Mouse (Mus musculus) retina, adult 2 months (tissue): ENCODE data around the gene Kpna3.
A peak's percentile ranks its signal among the peaks of the same experiment; 100 is the strongest.
"Not testable (repeated sequence)": the region's sequence is repeated elsewhere in the genome, so short reads cannot be mapped to it uniquely, and the experiment has no call there.

Experiments
- DNase-seq: peaks from one replicate; pipeline ENCODE4 v3.0.0-alpha.2; 2012; ENCODE audit warnings: low read depth, low spot score

Gene Kpna3

DNA sequence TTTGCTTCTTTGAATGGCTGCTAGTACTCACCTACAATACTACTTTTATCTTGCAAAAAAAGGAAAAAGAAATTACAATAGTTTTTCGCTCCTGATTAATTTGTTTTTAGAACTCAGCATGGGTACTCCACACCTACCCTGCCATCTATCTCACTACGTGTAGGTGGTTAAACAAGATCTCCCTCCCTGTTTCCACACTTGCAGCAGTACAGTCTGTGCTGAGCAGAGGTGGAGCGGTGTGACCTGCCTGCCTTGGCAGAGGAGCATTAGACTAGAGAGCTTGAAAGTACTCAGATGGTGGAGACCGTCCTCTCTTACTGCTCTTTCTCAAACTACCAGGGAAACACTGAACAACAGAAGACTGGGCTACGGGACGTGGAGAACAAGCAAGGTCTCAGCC, 44.9 kb downstream of the Kpna3 start:
- no peak for DNase-seq

DNA sequence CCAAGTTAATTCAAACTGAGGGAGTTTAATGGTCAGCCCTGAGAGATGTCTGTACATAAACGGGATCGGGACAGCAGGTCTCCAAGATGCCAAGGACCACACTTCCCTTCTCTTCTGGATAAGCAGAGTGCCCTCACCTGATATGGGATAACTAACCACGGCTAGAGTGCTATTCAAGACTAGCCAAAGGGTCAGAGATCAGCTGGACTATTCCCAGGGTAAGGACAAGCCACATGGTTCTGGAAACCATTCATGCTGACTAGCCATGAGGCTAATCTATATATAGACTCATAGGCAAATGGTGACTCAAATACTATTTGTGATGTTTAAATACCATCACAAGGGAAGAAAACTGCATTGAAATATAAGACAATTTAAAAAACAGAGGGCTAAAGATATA, 49.1 kb downstream of the Kpna3 start:
- no peak for DNase-seq

DNA sequence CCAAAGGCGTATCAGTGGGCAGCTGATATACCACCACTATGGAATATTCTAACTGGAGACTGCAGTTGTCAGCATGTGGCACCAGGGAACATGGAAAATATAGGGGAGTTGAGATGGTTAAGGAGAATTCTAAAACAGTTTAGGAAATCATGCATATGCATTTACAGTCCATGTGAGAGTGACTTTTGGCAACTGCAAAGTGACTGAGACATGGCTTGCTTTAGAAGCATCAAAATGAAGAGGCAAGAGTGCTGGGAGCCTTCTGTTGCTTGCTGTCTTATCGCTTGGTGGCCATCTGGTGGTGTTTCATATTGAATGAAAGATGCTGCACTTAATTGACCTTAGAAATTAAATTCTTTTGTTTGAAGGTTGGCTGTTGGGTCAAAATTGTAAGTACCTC, 72.4 kb downstream of the Kpna3 start:
- DNase-seq = no peak

DNA sequence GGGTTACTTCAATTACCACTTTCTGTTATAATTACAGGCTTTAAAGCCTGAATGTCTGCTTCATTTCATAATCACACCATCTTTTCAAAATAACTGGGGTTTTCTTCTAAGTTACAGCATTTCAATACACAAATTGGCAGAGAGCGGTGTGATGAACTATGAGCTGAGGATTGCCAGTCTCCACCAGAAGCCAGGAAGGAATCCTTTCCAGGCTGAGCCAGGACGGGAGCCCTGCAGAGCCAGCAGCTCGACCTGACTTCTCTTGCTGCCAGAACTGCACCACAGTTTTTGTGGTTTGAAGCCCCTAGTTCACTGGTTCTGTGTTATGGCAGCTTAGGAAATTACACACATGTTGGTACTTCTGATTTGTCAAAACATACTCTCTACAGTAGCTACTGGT, 75.0 kb downstream of the Kpna3 start:
- no peak for DNase-seq

DNA sequence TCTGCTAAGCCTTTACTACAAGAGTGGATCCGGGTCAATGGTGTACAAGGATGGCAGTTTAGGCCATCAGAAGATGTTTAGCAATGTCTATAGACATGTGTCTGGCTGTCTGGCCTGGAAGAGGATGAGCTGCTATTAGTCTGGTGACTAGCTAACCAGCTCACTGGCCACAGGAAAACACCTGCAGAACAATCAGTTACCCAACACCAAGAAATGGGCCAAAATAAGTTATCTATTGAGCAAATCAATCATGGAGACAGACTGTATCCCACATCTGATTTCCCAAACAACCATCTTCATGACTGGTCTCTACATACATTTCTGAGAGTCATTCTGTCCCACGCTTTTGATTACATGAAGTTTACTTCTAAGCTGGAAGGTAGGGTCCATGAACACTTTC, 75.9 kb downstream of the Kpna3 start:
- no peak for DNase-seq

DNA sequence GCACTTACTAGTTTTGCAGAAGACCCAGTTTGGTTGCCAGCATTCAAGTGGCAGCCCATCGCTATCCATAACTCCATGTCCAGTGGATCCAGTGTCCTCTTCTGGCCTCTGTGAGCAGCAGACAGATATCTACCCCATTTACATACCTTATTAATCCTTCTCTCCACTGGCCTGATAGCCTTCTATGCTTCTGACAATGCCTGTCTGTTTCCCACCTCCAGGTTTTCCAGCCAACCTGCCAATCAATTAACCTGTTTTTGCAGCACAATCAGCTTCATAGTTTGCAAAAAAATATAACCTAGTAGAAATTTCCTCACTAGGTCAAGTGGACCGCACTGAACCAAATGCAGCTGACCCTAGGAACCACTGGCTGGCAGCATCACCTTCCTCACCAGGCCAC, 77.4 kb downstream of the Kpna3 start:
- no peak for DNase-seq

DNA sequence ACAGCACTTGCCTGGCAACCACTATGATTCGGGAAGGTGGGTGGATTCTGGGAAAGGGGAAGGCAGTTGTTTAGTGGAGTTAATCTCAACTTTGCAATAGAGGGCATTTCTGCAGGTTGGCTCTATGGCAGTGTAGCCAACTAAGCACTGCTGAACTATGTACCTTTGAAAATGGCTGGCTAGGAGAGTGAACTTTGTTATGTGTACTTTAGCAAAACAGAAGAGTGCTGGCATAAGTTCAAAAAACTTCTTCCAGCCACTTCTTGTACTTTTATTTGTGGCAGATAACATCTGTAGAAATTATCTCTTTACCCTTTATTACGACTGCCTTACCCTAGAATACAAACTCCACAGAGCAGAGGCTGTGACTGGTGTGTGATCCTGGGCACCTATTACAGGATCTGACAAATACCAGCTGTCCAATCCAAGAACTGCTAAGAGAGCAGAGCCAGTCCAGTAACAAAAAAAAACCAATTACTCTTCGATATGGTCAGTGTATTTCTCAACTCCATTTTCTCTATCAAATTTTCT, 78.6 kb downstream of the Kpna3 start:
- no peak for DNase-seq

DNA sequence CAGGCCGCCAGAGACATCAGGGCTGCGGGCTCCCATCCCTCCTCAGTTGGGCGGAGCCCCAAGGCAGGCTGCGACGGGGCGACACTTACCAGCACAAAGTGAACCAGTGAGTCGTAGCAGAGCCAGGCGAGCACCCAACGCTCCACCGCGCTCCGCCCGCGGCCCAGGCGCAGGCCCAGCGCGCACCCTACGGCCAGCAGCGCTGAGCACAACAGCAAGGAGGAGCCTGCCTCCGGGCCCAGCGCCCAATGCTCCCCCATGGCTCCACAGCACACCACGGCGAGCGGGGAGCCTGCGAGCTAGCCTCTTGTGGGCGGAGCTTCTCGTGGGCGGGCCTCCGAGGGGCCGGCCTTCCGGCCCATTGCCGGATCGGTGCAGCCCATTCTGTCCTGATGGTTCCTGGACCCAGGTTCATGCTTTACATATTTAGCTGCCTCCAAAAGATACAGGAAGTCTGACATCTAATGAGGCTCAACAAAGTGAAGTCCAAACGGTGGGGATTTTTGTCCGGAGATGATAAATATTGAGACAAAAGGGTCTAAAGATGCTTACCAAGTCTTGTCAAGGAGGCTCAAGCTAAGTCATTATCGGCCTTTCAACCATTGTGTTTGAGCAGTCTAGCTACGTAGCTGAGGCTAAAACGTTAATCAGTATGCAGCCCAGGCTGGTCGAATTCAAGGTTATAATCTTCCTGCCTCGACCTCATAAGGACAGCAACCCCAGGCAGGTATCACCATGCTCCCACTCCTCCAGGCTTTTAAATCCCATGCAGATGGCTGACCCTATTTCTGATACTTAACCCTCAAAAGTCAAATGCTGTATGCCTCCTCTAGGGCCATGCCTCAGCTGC, 79.3 kb downstream of the Kpna3 start, which contains the start of gene Ebpl:
Gene Ebpl (minus strand): TSS at position 309 of the 850 bp plus-strand sequence.
- DNase-seq = peak; percentile 69

DNA sequence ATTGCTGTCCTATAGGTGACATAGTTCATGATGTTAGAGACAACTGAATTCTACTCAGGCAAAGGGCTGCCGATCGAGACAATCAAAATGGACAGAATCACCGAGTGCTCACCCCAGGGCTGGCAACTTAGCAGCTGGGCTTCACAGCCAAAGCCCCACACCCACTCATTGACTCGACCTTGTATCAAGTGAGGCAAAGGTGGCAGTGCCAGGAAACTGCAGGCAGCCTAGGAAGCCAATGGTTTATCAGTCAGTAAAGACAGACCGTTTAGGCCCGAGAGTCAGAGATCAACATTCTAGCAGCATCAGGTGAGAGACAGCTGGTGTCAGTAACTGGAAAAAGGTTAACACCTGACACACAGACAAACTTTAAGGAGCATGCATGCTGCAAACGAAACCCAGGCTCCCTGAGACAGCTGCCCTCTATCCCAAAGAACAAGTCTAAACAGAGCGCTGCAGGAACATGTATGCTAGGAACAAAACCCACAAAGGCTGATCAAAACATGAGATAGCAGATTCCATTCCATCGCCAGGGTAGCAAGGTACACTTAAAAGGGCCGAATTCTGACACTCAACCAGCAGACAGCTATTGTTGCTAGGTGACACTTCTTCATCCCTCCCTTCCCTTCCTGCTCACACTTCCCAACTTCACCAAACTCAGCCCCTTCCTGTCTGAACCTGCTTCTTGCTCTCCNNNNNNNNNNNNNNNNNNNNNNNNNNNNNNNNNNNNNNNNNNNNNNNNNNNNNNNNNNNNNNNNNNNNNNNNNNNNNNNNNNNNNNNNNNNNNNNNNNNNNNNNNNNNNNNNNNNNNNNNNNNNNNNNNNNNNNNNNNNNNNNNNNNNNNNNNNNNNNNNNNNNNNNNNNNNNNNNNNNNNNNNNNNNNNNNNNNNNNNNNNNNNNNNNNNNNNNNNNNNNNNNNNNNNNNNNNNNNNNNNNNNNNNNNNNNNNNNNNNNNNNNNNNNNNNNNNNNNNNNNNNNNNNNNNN, 85.1 kb downstream of the Kpna3 start:
- no peak for DNase-seq

DNA sequence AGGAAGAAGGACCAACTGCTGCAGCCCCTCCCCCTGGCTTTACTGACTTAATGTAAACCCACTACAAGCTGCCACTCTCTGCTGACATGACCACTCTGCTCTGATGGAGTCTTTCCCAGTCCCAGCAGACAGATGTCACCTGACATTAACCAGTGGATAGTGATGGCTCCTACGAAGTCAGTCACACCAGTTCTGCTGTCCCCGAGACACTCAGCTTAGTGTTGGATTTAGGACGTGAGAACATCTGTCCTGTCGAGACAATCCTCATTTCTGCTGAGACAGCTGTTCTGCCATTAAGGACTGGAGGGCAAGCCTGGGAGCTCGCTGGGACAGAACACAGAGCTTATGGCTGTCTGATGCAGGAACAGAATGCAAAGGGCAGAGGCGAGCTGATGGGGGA, 88.9 kb downstream of the Kpna3 start:
- DNase-seq = peak; percentile 87

DNA sequence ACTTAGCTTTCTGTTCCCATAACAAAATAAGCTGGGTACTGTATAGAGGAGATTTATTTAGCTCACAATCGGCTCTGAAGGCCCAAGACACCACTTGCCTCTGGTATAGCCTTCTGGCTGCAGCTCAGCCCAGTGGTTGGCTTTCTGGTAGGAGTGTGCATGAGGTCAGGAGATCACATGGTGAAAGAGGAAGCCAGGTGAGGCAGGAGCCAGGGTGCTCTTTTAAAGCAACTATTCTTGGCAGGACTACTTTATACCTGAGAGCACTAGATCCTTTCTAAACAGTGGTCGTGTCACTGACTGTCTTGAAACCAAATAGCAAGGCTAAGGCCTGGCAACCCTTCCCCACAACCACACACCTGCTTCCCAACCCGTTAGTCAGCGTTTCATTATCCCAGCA, 89.8 kb downstream of the Kpna3 start:
- DNase-seq = no peak

DNA sequence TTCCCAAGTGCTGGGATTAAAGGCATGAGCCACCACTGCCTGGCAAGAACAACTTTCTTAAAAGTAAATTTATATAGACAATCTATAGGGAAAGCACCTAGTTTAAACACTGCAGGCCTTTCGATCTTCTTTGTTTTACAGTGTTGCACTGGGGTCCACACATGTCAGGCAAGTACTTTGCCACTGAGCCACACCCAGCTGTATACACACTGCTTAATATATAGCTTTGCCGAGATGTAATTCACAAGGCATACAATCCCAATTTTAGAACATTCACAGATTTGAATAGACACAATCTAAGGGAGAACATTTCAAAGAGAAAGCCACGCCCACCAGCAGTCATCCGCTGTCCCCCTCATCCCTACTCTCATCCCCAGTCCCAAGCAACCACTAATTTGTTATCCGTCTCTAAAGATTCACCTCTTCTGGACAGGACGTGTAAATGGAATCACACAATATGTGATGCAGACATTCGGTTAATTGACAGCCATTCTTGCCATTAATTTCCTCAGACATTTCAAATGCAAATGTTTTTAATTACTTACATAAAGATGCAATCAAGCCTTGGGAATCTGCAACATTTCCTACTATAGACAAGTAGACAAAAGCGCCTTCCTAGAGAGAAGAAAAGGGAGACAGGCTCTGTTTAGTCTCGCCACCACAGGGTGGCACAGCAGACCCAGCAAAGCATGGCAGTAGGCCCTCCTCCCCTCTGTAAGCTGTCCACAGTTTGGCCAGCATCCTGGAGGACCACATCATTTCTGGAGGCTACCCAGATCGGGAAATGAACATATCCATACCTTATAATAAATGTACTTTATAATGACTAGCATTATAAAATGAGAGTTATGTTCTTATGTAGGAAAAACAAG, 92.6 kb downstream of the Kpna3 start:
- no peak for DNase-seq

DNA sequence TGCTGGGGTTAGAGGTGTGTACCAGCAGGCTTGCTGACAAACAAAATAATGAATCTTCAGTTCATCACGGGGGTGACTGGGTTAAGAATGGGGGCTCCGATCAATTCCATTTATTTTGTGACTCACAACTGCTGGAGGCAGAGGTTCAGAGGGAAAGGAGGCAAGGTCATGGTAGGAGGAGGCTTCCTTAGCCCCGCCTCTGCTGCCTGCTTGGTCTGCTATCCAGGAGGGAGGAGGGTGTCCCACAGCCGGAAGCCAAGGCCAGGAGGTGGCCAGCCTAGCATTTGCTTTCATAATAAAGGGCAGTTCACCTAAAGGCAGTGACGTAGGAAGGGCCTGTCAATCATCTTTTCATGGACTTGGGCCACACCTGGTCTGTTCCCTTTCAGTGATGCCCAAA, 95.1 kb downstream of the Kpna3 start:
- no peak for DNase-seq

DNA sequence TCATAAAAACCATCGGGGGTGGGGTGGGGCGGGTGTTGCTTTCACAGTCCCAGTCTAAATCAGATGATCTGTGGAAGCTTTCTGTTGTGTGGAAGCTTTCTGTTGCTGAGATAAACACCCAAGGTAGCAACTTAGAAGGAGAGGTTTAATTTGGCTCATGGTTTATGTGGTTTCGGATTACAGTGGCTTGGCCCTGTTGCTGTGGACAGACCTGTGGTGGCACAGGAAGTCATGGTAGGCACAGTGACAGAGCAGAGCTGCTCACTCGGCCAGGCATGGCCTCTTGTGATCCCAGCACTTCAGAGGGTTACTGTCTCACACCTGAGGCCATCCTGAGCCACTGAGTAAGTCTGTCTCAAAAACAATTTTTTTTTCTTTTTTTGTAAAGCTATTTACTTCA, 100.3 kb downstream of the Kpna3 start:
- DNase-seq = no peak

DNA sequence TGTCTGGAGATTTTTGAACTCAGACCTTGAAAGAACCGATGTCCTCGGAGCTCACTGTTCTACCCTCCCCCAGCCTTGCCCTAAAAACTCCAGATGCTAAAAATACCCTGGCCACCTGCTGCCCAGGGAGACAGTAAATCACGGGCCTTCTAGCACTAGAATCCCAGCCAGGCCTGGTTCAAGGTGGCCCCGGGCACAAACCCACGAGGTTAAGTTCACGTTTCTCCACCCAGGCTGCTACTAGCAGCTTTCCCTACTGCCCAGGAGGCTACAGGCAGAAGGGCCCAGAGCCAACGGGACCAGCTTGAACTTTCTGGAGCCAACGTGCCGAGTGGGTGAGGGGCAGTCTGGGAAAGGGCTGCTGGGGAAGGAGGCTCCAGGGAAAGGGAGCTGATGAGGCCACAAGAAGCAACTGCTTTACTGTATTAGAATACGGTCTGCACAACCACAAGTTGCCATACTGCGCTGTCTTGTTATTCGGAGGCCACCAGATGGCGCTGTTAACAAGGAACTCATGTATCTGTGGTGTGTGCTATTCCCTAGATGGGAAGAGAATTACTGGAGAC, 108.6 kb downstream of the Kpna3 start:
- peak; percentile 79 for DNase-seq

DNA sequence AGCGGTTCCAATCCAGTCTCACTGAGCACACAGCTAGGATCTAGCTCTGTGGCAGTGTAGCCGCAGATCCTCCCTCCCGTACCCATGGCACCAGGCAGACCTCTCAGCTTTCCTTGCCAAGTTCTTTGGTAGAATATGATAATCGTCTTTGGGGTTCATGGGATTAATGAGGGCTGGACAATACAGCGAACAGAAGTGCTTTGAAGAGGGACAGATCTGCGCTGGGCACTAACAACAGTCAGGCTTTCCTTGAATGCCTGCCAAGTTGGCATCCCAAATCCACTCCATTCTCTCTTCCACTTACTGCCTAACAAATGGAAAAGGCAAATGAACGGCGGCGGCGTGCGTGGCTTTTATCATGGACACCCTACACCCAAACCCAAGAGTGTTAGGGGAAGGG, 109.1 kb downstream of the Kpna3 start:
- DNase-seq = peak; percentile 44

DNA sequence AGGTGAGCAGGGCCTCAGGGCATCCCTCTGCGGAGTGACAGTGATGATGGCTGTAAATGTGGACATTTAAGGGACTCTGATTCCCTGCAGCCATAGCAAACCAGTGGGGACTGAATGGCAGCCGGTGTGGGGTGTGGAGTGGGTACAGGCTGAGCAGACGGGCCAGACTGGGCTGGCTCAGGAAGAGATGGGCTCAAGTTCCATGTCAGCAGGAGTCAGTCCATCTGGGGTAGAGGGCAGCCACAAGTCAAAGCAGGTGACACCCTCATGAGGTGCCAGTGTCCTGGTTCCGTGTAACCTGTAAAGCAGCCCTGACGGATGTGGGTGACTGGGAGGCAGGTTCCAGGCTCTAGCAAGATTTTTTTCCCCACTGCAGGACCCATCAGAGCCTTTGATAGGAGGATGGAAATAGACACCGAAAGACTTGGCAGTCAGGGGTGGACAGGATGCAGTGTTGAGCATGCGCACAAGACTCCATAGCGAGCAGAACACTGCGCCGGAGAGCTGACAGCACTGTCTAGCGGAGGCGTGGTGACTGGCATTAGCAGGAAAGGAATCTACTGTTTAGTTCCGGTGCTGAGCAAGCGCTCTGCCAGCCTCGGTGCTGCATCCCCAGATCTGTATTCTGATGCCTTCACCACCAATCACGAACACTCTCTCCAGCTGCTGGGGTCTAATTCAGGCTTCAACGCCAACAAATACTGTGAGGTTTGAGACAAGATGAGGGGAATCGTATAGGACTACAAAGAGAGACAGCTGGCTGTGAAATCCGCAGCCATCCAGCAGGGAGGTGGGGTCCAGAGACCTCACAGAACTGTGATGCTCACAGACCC, 111.8 kb downstream of the Kpna3 start:
- DNase-seq = peak; percentile 37

DNA sequence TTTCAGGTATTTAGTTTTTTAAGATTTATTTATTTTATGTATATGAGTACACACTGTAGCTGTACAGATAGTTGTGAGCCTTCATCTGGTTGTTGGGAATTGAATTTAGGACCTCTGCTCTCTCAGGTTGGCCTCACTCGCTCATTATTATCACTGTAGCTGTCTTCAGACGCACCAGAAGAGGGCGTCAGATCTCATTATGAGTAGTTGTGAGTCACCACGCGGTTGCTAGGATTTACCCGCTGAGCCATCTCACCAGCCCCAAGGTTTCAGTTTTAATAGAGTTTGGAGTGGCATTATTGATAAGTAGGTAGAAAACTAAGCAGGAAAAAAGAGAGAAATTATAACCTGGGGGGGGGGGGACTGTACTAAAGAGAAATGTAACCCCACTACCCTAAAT, 112.7 kb downstream of the Kpna3 start:
- DNase-seq = not testable (repeated sequence)

DNA sequence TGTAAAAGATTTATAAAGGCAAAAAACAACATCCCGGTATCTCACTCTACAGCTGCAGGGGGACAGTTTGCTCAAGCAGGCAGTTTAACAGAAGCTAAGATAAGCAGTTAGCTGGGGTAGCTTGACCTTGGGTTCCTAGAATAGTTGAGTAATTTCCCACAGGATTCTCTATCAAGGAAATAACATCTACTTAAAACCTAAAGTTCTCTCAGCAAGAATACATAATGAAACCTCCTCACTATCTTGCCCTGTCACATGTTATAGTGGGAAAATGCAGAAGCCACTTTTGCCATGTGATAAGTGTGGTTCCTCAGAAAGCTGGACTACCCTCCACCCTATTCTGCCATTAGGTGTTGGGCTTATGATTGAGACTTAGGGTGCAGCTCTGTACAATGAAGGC, 116.9 kb downstream of the Kpna3 start:
- no peak for DNase-seq

DNA sequence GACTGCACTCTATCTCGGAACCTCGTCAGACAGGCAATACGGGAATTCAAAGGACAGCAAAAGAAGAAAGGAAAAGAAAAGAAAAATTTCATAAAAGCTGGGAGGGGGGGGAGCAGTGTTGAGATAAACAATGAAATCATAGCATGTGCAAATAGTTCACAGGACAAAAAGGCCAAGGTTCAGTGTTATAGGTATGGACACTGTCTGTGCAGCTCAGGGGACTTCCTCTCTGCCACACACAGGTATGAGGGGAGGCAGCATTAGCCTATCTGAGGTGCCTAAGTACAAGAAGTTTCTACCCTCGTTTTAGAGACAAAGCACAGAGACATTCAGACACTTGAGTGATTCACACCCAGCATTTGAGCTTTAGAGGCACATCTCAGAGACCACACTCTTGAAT, 118.5 kb downstream of the Kpna3 start:
- DNase-seq = no peak
